Mouse (Mus musculus) stomach, postnatal 0 days (tissue): ENCODE results near the gene Tmem128. TPM values are rescaled to one million over a fixed set of nuclear protein-coding genes. Genes with fewer than 3 reads are reported as not detected.
A peak's percentile ranks its signal among the peaks of the same experiment; 100 is the strongest.

Experiments
- ATAC-seq: fragments of 200-750 bp; cut with Nextera tagmentation; 2 replicates; pipeline ENCODE4 v1.8.0; 2017; ENCODE audit not compliant: low FRiP score, low TSS enrichment
- DNase-seq: peaks from one replicate; pipeline ENCODE4 v3.0.0-alpha.2; 2016; ENCODE audit warnings: low spot score
- H3K27ac ChIP-seq: fragments of 300-500 bp; sonication (generic); replicated peaks from 2 replicates; pipeline ENCODE4 v1.5.1; 2014; ENCODE audit warnings: mild to moderate bottlenecking, control low read depth
- H3K27me3 ChIP-seq: fragments of 300-500 bp; sonication (generic); 2 replicates; pipeline ENCODE4 v1.6.1; 2014; ENCODE audit warnings: low read length; ENCODE audit not compliant: control insufficient read depth, insufficient read depth
- H3K36me3 ChIP-seq: fragments of 300-500 bp; sonication (generic); 2 replicates; pipeline ENCODE4 v1.6.1; 2014; ENCODE audit warnings: low read length, mixed read lengths; ENCODE audit not compliant: control insufficient read depth, insufficient read depth
- H3K4me1 ChIP-seq: fragments of 300-500 bp; sonication (generic); replicated peaks from 2 replicates; pipeline ENCODE4 v1.6.1; 2014; ENCODE audit warnings: antibody characterized with exemption; ENCODE audit not compliant: control insufficient read depth, insufficient read depth
- H3K4me2 ChIP-seq: fragments of 300-500 bp; sonication (generic); replicated peaks from 2 replicates; pipeline ENCODE4 v1.6.1; 2014; ENCODE audit warnings: low read depth, mild to moderate bottlenecking, control low read depth, moderate library complexity
- H3K4me3 ChIP-seq: fragments of 300-500 bp; sonication (generic); 2 replicates; pipeline ENCODE4 v1.5.1; 2014; ENCODE audit warnings: low read depth, low read length, control low read depth
- H3K9ac ChIP-seq: fragments of 300-500 bp; sonication (generic); 2 replicates; pipeline ENCODE4 v1.6.1; 2014; ENCODE audit warnings: mild to moderate bottlenecking, low read length, control low read depth, mixed read lengths
- H3K9me3 ChIP-seq: fragments of 300-500 bp; sonication (generic); 2 replicates; pipeline ENCODE4 v1.6.1; 2016; ENCODE audit warnings: low read length; ENCODE audit not compliant: control insufficient read depth
- CTCF ChIP-seq: IDR thresholded peaks from 2 replicates; pipeline ENCODE4 v1.5.1; 2016; ENCODE audit warnings: antibody characterized with exemption, low read depth, mild to moderate bottlenecking, moderate library complexity
- EP300 ChIP-seq: optimal IDR thresholded peaks from 2 replicates; pipeline ENCODE3; 2016; ENCODE audit warnings: antibody characterized with exemption
- WGBS: fragments of 180-500 bp; shearing (Covaris S2); extraction: QIAGEN DNeasy Blood & Tissue Kit; methylation state at CpG from one replicate; pipeline ENCODE4 v1.1.7; 2014; 5-methylcytosine and 5-hydroxymethylcytosine counted together
- polyA plus RNA-seq: library from polyadenylated mRNA; unstranded; fragments of >200 nt; fragmentation: Nextera tagmentation; extraction: Ambion mirVana; gene quantifications from 2 replicates; pipeline ENCODE4 v1.2.1, GENCODE M21; 2015

The Tmem128 gene
- polyA plus RNA-seq, 1 experiment from 2014 or later = 77.6 TPM

GRCm38 (mm10) chr5:38255644-38256043 lies 4.3 kb upstream of the Tmem128 start:
- H3K27ac ChIP-seq = no peak overlapping the region
- 74% methylated on average over 3 of the region's 3 CpGs for WGBS
- TF ChIP-seq EP300 (no peak), CTCF (no peak)
- H3K4me2 ChIP-seq = no peak overlapping the region
- ATAC-seq = no peak
- H3K9me3 ChIP-seq = no peaks in the 10 kb centered on the region
- no peaks in the 10 kb centered on the region for H3K4me1 ChIP-seq
- no peak for DNase-seq
- H3K9ac ChIP-seq = no peak overlapping the region
- H3K36me3 ChIP-seq = no peaks in the 10 kb centered on the region
- no peak overlapping the region for H3K4me3 ChIP-seq
- H3K27me3 ChIP-seq = no peaks in the 10 kb centered on the region

- no peak for ATAC-seq
- 87% methylated on average over 1 of the region's 1 CpGs for WGBS
- no peak for TF ChIP-seq CTCF
- Histone ChIP-seq H3K4me3 (no peak overlapping the region), H3K9me3 (no peaks in the 10 kb centered on the region), H3K4me2 (no peak overlapping the region), H3K27ac (no peak overlapping the region), H3K4me1 (no peaks in the 10 kb centered on the region; the same call in 1 of the 2 replicates), H3K9ac (no peak overlapping the region), H3K27me3 (no peaks in the 10 kb centered on the region), H3K36me3 (no peaks in the 10 kb centered on the region)
- DNase-seq = no peak
These were observed 3.4 kb upstream of the Tmem128 start for GRCm38 (mm10) chr5:38256551-38256950.

- Histone ChIP-seq H3K36me3 (no peaks in the 10 kb centered on the region; the same call in 1 of the 2 replicates), H3K4me3 (no peak overlapping the region), H3K27ac (no peak overlapping the region), H3K27me3 (no peaks in the 10 kb centered on the region), H3K4me1 (no peaks in the 10 kb centered on the region; the same call in 1 of the 2 replicates), H3K9ac (no peak overlapping the region), H3K9me3 (no peaks in the 10 kb centered on the region), H3K4me2 (no peak overlapping the region)
- no peak for ATAC-seq
- DNase-seq = no peak
- 80% methylated on average over 8 of the region's 8 CpGs for WGBS
- TF ChIP-seq CTCF (no peak), EP300 (no peak)
These were observed 1.8 kb upstream of the Tmem128 start for GRCm38 (mm10) chr5:38258034-38258772.

DNA sequence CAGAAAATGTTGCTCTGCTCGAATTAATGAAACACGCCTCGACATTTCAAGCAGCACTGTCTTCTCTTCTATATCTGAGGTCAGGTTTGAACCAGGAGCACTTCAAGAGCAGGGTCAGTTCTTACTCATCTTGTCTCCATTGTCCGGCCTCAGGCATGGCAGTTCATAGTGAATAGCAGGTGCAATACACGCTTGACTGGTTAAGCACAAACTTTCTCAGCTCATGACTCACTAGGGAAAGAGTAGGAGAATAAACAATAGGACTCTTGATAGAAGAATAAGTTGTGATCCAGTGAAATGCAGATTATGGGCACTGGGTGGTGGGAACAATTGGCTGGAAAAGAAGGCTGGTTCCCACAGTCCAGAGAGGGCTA lies 1.2 kb upstream of the Tmem128 start:
- no peaks in the 10 kb centered on the region; the same call in 1 of the 2 replicates for H3K4me1 ChIP-seq
- no peak overlapping the region for H3K27ac ChIP-seq
- H3K4me2 ChIP-seq = no peak overlapping the region
- TF ChIP-seq EP300 (no peak), CTCF (no peak)
- no peaks in the 10 kb centered on the region; the same call in 1 of the 2 replicates for H3K36me3 ChIP-seq
- H3K9ac ChIP-seq = no peak overlapping the region
- DNase-seq = no peak
- H3K4me3 ChIP-seq = no peak overlapping the region
- H3K27me3 ChIP-seq = no peaks in the 10 kb centered on the region
- no peaks in the 10 kb centered on the region for H3K9me3 ChIP-seq
- 90% methylated on average over 5 of the region's 5 CpGs for WGBS
- ATAC-seq = no peak

GRCm38 (mm10) chr5:38259455-38260106 lies 404 bp upstream of the Tmem128 start:
- Histone ChIP-seq H3K36me3 (peaks cover 3% of the 10 kb centered on the region; the same call in 1 of the 2 replicates), H3K9ac (peak overlapping the region; percentile 78), H3K4me2 (peak overlapping the region; percentile 85), H3K27me3 (no peaks in the 10 kb centered on the region), H3K9me3 (no peaks in the 10 kb centered on the region), H3K27ac (peak overlapping the region; percentile 89), H3K4me3 (peak overlapping the region; percentile 71), H3K4me1 (no peaks in the 10 kb centered on the region; the same call in 1 of the 2 replicates)
- WGBS = 39% methylated on average over 9 of the region's 9 CpGs
- ATAC-seq = no peak
- no peak for DNase-seq
- TF ChIP-seq EP300 (no peak), CTCF (no peak)

DNA sequence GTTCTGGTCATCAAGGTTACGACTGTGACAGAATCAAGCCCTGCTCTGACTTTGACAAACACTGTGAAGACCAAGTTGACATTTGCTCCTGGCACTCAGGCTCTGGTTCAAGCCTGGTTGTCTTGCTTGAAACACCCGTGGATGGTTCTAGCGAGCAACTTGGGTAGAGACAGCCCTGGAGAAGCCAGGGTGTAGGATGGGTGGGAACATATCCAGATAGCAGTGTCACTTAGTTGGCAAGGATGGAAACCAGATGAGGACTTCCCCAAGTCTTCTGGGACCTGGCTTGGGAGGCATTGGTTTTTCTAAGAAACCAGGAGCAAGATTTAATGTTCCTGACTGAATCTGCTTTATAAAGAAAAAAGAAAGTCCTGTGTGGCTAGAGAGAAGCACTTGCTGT lies 11.0 kb downstream of the Tmem128 start:
- ATAC-seq (no peak), DNase-seq (no peak)
- no peak overlapping the region for H3K27ac ChIP-seq
- H3K4me2 ChIP-seq = no peak overlapping the region
- 88% methylated on average over 3 of the region's 3 CpGs for WGBS
- no peaks in the 10 kb centered on the region for H3K9me3 ChIP-seq
- H3K36me3 ChIP-seq = peaks cover 8% of the 10 kb centered on the region
- H3K4me1 ChIP-seq = no peaks in the 10 kb centered on the region
- 0 out of 2 replicates have a peak, but pooled peaks cover 2% of the 10 kb centered on the region for H3K27me3 ChIP-seq
- TF ChIP-seq EP300 = no peak
- no peak for TF ChIP-seq CTCF
- H3K4me3 ChIP-seq = no peak overlapping the region
- H3K9ac ChIP-seq = no peak overlapping the region
